Mouse (Mus musculus): ENCODE data around the gene Smco2.
"Not testable (repeated sequence)": the region's sequence is repeated elsewhere in the genome, so short reads cannot be mapped to it uniquely, and the experiment has no call there.

Smco2 gene

DNA sequence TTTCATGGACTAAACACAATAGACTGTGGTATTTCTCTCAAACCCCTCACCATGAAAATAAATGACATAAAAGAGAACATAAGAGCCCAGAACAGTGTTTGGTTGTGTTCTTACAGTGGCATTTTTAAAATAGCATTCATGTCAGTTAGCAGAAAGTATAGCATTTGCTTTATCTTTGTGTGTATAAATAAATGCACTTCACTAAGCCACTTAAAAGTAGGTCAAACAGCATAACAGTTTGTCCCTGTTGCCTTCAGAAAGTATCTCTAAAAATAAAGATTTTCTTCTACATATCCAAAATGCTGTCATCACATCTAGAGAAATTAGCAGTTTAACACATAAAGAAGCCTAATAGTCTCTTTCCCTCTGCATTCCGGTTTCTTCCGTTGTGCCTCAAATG lies 7.5 kb downstream of the Smco2 start:
- no peak for DNase-seq (ENCODE audit: low spot score)

- no peak for DNase-seq (ENCODE audit: low spot score)
These were observed 13.2 kb downstream of the Smco2 start for GRCm38 (mm10) chr6:146863154-146863553.

- DNase-seq (ENCODE audit: low spot score) = not testable (repeated sequence)
These were observed 14.5 kb downstream of the Smco2 start for GRCm38 (mm10) chr6:146864370-146864769.

- DNase-seq (ENCODE audit: low spot score) = no peak
These were observed 15.8 kb downstream of the Smco2 start for GRCm38 (mm10) chr6:146865701-146866100.

DNA sequence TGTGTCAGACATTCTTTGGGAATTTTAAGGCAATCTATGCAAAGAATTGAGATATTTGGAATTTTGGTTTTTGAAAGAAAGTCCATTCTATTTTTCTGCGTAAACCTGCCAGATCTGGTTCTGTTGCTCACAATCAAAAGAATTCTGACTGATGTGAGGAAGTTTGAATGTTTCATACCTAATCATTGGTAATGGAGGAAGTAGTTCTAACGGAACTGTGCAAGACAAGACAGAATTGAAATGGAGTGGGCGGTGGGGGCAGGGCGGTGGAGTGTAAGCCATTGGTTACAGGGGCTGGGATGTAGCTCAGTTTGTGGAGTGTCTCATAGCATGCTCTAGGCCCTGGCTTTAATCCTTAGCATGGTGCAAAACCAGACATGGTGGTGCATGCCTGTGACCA lies 22.1 kb downstream of the Smco2 start:
- no peak for DNase-seq (ENCODE audit: low spot score)

DNA sequence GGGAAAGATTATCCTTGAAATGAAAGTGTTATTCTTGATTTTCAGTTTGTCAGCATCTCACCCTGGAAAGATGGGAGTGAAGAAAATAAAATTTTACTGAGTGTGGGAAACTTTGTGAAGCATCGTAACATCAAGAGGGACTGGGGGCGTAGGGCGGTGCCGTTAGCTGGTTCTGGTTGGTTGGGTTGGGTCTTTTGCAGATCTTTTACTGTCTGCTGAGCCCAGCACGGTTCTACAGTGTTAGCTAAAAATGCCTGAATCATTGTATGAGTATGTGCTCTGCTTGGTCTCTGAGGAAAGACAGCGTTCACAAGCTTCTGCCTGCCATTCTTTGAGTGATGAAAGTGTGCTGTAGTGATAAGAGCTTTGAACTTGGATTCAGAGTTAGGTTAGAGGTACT lies 24.5 kb downstream of the Smco2 start:
- no peak for DNase-seq (ENCODE audit: low spot score)

- DNase-seq (ENCODE audit: low spot score) = no peak
These were observed 26.9 kb downstream of the Smco2 start for GRCm38 (mm10) chr6:146876820-146877219.

- no peak for DNase-seq (ENCODE audit: low spot score)
These were observed 27.6 kb downstream of the Smco2 start for GRCm38 (mm10) chr6:146877425-146878045.

GRCm38 (mm10) chr6:146878926-146879325 lies 29.0 kb downstream of the Smco2 start:
- DNase-seq (ENCODE audit: low spot score) = no peak

GRCm38 (mm10) chr6:146879856-146880255 lies 30.0 kb downstream of the Smco2 start:
- no peak for DNase-seq (ENCODE audit: low spot score)

DNA sequence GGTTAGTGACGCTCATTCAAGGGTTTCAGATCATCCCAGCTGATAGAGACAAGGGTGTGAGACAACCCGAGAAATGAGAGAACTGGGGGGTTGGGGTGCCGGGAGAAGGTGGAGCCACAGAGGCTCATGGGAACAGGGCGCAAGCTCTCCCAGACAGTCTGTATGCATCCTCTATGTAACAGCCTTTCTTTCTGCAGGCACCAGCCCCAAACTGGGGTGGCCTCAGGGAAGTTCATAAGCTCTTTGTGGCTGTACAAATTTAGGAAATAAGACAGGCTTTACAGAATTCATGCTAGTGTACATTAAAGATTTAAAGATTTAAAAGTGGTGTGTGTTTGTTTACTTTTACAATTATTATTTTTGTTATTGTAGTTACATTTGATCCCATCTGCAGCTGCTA lies 30.4 kb downstream of the Smco2 start:
- no peak for DNase-seq (ENCODE audit: low spot score)

DNA sequence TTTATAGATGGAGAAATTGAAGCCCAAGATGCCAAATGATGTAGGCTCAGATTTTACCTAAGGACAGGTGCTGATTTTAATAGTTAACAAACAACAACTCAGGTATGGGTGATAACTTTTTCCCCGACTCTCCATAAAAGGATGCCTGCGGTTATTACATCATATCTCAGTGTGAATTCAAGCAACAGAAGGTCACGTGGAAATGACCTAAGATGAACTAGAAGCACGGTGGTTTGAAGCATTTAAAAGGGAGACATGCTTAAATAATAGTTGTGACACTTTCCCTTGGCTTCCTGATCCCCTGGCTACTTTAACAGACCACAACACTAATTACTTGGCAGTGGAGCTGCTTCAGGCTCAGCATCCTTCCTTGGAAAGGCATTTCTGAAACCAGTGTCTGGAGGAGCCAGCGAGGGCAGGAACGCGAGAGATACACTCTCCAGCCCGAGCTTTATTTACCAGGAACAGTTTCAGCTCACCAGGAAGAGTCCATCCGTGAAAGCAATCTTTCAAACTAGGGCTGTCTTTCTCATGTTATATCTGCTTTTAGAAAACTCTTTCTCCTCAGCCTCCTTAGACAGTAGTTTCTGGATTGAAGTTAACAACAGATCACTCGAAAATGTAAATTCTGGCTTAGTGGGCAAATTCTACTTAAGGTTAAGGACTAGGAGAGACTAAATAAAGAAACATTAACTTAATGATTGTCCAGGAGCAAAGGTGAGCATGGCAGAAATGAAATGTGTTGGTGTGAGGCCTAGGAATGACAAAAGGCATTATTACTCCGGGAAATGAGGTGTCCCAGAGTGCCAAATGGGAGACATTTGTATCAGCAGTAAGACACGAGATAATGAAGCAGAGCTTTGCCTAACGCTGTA lies 32.2 kb downstream of the Smco2 start:
- no peak for DNase-seq (ENCODE audit: low spot score)

DNA sequence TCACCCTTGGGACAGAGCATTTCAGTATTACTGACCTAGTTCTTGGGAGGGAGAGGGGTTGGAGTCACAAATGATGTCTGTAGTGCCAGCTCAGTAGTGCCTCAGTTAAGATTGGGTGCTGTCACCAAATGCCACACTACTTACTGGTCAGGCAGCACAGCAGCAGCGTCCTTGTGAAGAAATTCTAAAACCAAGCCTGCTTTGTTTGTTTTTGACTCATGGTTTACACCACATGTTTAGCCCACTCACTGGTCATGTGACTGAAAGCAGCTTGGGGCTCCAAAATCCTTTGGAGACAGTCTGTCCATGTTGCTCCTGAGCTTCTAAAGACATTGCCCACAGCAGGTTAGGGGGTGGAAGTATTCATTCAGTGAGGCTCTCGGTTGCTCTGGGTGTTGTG lies 33.5 kb downstream of the Smco2 start:
- DNase-seq (ENCODE audit: low spot score) = no peak

DNA sequence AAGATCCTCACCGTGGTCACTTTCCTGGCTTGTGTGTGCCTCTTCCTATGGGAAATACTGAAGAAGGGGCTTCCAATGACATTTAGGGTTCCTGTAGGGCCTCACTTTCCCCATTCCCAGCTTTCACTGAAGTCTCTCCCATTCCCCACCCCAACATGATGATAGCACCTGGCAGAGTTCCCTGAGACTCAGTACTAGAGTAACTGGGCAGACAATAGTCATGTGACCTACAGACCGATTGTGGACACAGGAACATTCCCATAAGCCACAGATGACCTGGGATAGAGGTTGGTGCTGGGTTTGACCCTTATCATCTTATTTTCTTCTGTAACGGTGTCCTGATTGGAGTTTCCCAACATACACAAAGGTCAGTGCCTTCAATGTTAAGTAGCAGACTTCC lies 34.3 kb downstream of the Smco2 start:
- DNase-seq (ENCODE audit: low spot score) = no peak

- no peak for DNase-seq (ENCODE audit: low spot score)
These were observed 34.9 kb downstream of the Smco2 start for GRCm38 (mm10) chr6:146884851-146885250.

DNA sequence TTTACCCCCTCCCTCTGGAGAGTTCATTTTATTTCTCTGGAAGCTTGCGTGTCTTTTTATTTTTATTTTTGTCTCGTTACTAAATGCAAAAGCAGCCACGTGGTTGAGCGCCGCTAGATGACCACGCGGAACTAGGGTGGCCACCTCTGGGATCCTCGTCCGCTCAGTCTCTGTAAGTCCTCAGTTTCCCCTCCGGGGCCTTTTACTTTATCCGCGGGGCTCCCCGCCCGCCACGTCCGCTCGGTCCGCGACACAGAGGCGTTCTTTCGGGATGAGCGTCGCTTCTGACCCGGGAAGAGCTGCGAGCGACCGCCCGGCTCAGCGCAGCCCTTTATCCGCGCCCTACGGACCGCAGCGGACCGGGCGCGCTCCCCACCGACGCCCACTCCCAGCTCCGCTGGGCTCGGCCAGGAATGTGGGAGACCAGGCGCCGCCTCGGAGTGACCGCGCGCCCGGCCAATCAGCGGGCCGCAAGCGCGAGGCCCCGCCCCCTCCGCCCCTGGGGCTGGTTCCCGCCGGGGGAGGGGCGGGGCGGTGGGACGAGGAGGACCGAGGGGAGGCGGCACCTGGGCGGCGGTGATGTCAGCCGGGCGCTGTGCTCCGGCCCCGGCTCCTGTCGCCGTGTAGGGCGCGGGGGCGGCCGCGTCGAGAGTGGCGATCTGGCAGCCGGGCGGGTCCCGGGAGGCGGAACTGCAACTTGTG lies 38.2 kb downstream of the Smco2 start, which contains the start of gene Ppfibp1:
TSS of gene Ppfibp1 (plus strand) at position 530 of the 702 bp plus-strand sequence.
- peak; percentile 86 for DNase-seq (ENCODE audit: low spot score)

DNA sequence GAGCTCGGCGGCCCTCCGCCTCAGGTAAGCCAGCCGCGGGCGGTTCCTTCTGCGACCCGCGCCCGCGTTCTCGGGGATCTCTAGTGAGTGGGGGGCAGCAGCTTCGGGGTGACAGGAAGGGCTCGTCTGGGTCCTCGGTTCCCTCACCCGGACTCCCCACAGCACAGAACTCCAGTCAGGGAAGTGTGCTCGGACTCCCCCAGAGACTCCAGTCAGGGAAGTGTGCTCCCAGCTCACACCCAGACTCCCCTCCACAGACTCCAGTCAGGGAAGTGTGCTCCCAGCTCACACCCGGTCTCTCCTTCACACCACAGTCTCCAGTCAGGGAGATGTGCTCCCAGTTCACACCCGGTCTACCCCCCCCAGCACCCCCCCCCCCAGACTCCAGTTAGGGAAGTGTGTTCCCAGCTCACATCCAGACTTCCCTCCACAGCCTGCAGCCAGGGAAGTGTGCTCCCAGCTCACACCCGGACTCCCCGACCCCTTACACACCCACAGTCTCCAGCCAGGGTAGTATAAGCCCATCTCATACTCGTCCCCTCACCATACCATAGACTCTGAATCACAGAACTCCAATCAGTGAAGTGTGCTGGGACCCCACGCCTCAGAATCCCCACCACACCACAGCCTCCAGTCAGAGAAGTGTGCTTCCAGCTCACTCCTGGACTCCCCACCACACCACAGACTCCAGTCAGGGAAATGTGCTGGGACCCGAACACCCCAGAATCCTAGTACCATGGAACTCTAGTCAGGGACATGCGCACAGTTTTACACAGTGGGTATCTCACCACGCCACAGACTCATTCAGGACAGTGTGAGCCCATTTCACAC lies 39.0 kb downstream of the Smco2 start:
- no peak for DNase-seq (ENCODE audit: low spot score)

DNA sequence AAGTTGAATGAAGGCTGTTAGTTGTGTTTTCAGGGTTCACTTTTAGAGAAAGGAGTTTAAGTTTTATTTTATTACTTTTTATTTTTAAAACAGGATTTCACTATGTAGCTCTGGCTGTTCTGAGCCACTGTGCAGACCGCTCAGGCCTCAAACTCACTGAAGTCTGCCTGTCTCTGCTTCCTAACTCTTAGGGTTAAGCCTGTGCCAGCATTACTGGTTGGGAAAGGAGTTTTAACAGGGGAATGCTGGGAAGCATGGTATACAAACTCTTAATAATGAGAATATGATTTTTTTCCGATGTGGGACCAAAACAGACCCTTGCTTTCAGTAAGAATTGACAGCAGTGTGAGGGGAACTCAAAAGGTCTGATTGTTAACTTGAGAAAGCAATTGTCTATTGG lies 40.3 kb downstream of the Smco2 start:
- no peak for DNase-seq (ENCODE audit: low spot score)

DNA sequence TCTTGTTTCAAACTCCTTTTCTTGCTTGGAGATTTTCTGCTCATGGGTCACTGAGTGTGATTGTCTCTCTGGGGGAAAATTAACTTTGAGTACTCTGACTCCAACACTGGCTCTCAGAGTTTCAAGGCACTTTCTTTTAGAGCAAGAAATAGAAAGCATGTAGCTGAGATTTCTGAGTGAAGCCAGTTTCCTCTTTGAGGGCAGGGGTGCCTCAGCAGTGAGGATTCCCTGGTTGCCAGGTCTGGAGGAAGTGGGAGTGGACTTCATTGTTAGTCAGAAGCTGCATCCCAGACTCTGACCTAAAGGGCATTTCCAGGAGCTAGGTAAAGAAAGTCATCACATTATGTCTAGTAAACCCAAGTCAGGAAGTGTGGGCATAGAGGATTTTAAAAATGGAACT lies 40.7 kb downstream of the Smco2 start:
- DNase-seq (ENCODE audit: low spot score) = no peak

DNA sequence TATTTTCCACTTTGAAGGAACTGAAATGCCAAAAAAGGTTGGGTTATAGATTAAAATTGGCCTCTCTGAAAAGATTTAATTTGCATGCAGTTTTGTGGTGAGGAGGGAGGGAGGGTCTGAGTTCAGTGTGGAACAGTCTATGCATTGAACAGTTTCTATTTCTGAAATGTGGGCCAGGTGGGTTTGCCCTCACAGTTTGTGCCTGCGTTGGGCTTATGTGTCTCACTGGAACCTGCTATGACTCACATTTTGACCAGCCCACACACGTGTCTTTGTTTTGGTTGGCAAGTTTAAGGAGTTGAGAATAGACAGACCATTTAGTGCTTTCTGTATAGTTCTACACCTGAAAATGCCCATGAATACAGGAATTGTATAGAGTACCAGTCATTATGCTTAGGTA lies 44.0 kb downstream of the Smco2 start:
- DNase-seq (ENCODE audit: low spot score) = no peak

- no peak for DNase-seq (ENCODE audit: low spot score)
These were observed 48.8 kb downstream of the Smco2 start for GRCm38 (mm10) chr6:146898709-146899108.

DNA sequence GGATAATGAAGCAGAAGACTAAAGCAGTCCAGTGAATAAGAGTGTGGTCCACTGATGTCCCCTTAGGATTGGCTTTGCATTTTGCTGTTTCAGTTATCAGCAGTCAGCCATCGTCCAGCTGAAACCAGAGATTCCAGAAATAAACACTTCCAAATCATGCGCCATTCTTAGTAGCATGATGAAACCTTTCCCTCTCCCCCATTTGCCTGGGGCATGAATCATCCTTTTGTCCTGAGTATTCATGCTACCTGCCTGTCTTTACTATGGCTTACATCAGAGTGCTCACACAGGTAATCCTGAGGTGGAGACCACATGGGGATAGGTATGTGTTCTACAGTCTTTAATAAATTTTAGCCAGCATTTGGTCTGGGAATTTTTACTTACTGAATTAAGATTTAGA lies 49.7 kb downstream of the Smco2 start:
- DNase-seq (ENCODE audit: low spot score) = no peak

Measured in urinary bladder, postnatal 10 days (tissue).